In the genomic region with DNA sequence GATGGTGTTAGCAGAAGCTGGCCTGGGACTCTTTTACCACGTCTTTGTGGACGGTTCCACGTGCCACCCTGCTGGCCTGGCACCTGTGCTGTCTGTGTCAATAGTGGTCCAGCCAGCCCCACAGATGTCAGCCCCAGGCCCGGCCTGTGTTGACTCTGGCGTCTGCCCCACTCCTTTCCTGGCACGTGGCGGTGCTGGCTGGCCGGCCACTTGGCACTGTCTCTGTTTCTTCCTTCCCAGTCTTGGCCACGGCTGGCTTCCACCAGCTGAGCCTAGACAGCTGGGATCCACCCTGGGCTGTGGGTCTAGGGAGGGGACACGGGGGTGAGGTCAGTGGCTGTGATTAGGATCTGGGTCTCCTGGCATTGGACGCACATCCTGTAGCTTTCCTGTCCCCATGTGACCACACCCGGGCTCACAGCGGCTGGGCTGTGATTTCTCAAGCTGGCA, we compare ENCODE assay signal across 7 mouse cellular contexts. TPM values are rescaled to one million over a fixed set of nuclear protein-coding genes. Genes with fewer than 3 reads are reported as not detected.
DNase-seq lines count a peak whose midpoint lies in the region; ATAC-seq and TF ChIP-seq lines count a peak whose summit lies in the region.

No protein-coding gene starts in this region.

- H3K27me3 ChIP-seq in G1E (ENCODE audit: insufficient read depth, low read length) (no peaks in the 10 kb centered on the region), myocyte (ENCODE audit: control insufficient read depth, insufficient read depth, insufficient read length) (no peaks in the 10 kb centered on the region)
- H3K27me3 ChIP-seq in hindbrain, embryonic 16.5 days (replicated peaks; ENCODE audit: control insufficient read depth, insufficient read depth, low read length) = no peaks in the 10 kb centered on the region

- no peak overlapping the region for H3K9ac ChIP-seq in hindbrain, embryonic 16.5 days (ENCODE audit: low read depth, low read length)

- 35% methylated on average over 13 of the region's 13 CpGs for WGBS in hindbrain, embryonic 16.5 days

- H3K4me2 ChIP-seq in hindbrain, embryonic 16.5 days (ENCODE audit: low read length) = no peak overlapping the region
- peak overlapping the region; percentile 51 for H3K4me2 ChIP-seq in myocyte (ENCODE audit: low read depth)

- H3K4me1 ChIP-seq in G1E (ENCODE audit: insufficient read depth, low read depth, low read length) = peaks cover 96% of the 10 kb centered on the region
- H3K4me1 ChIP-seq in hindbrain, embryonic 16.5 days (ENCODE audit: control insufficient read depth, insufficient read depth, low read depth, low read length) = peaks cover 50% of the 10 kb centered on the region

- no peak for TF ChIP-seq CTCF in G1E (IDR thresholded peaks at IDR 0.05; ENCODE audit: low read depth, low read length)

- peak overlapping the region; percentile 64 for H3K27ac ChIP-seq in hindbrain, embryonic 16.5 days (ENCODE audit: low read depth, low read length)

- DNase-seq in G1E (ENCODE audit: low spot score) = no peak
- DNase-seq in adrenal gland, postnatal 25 days = peak; percentile 74
- DNase-seq in gastrocnemius, postnatal 10 days = peak; percentile 90
- peak; percentile 97 for DNase-seq in left cerebral cortex, postnatal 4 days
- DNase-seq in B cell, adult 2 months = no peak

- H3K9me3 ChIP-seq in G1E (replicated peaks) = no peaks in the 10 kb centered on the region
- no peaks in the 10 kb centered on the region for H3K9me3 ChIP-seq in hindbrain, embryonic 16.5 days (ENCODE audit: control insufficient read depth, low read length)

- intact Hi-C loops in left cerebral cortex, postnatal 4 days (cut with DNase I) = no loop called here

- H3K4me3 ChIP-seq in G1E (ENCODE audit: low read depth, low read length) (peak overlapping the region; percentile 33; the same call in 1 of the 2 replicates), myocyte (no peak overlapping the region)
- H3K4me3 ChIP-seq in hindbrain, embryonic 16.5 days (ENCODE audit: low read length) = no peak overlapping the region

- peaks cover 100% of the 10 kb centered on the region for H3K36me3 ChIP-seq in G1E (replicated peaks)
- H3K36me3 ChIP-seq in hindbrain, embryonic 16.5 days (ENCODE audit: control insufficient read depth, insufficient read depth, low read length) = 0 out of 2 replicates have a peak, but pooled peaks cover 4% of the 10 kb centered on the region
- peaks cover 5% of the 10 kb centered on the region for H3K36me3 ChIP-seq in myocyte (ENCODE audit: control insufficient read depth, insufficient read depth)

- no peaks in the 10 kb centered on the region for H3K79me2 ChIP-seq in myocyte (ENCODE audit: control insufficient read depth, insufficient read depth)

- no peak overlapping the region for H3ac ChIP-seq in myocyte (ENCODE audit: control insufficient read depth, insufficient read length)

- ATAC-seq in G1E (ENCODE audit: extremely low read depth, insufficient number of reproducible peaks, low FRiP score, poor library complexity, severe bottlenecking) = no peak
- peak; percentile 85 for ATAC-seq in hindbrain, embryonic 16.5 days

- TF ChIP-seq POLR2A in myocyte (IDR thresholded peaks at IDR 0.05; ENCODE audit: insufficient read length, low read depth) = peak; percentile 14

TF ChIP-seq in myocyte, 11 proteins besides CTCF, POLR2A, EP300 and RAD21:
- TF ChIP-seq E2F4 (IDR thresholded peaks at IDR 0.05; ENCODE audit: insufficient read depth) = no peak
- peak; percentile 94 to 100 (median 99) for TF ChIP-seq MYOG (IDR thresholded peaks at IDR 0.05; ENCODE audit: control insufficient read depth in 1 of 3, insufficient read depth in 1 of 3, insufficient read length in 2 of 3, low read depth in 2 of 3)
- TF ChIP-seq SRF (IDR thresholded peaks at IDR 0.05; ENCODE audit: control insufficient read depth, insufficient read length, low read depth) = peak; percentile 78
- peak; percentile 36 to 97 (median 96) for TF ChIP-seq MYOD1 (IDR thresholded peaks at IDR 0.05; ENCODE audit: control insufficient read depth in 1 of 3, insufficient read length in 2 of 3, low read depth in 2 of 3)
- peak; percentile 40 for TF ChIP-seq MAX (IDR thresholded peaks at IDR 0.05; ENCODE audit: low read depth)
- no peak for TF ChIP-seq REST (IDR thresholded peaks at IDR 0.05; ENCODE audit: insufficient read depth, insufficient read length)
- no peak for TF ChIP-seq POLR2AphosphoS2 (IDR thresholded peaks at IDR 0.05; ENCODE audit: insufficient read length, low read depth)
- TF ChIP-seq CEBPB (IDR thresholded peaks at IDR 0.05; ENCODE audit: insufficient read depth, poor library complexity, severe bottlenecking) = no peak
- TF ChIP-seq TCF3 (IDR thresholded peaks at IDR 0.05; ENCODE audit: insufficient read length, low read depth) = peak; percentile 97
- peak; percentile 68 for TF ChIP-seq USF1 (IDR thresholded peaks at IDR 0.05; ENCODE audit: low read depth)
- TF ChIP-seq TCF12 (IDR thresholded peaks at IDR 0.05; ENCODE audit: insufficient read depth, poor library complexity, severe bottlenecking) = peak; percentile 94

RNA-seq across cellular contexts. Expression of a gene that starts 7.5 kb away (rescaled TPM):
- total RNA-seq in G1E (2014; fragmentation: Nextera tagmentation) = 35.4 and 41.3 TPM in 2 replicates
- 32.8 and 35.1 TPM in 2 replicates for total RNA-seq in G1E (2017)
- polyA plus RNA-seq in G1E (2012) = 164 and 202 TPM in 2 replicates
- total RNA-seq in adrenal gland, postnatal 25 days (2021) = 5.2 and 5.8 TPM in 2 replicates
- total RNA-seq in gastrocnemius, postnatal 10 days (2021) = 1 to 10 TPM; 2.6 to 4.1 TPM
- 1.6 and 1.7 TPM in 2 replicates for polyA plus RNA-seq in hindbrain, embryonic 16.5 days (2015; fragmentation: Nextera tagmentation; extraction: Ambion mirVana)
- total RNA-seq in left cerebral cortex, postnatal 4 days (2021) = 1 to 10 TPM; 6.3 to 9.5 TPM
- 1.2 TPM for polyA plus RNA-seq in myocyte (2012; fragmentation: generic; extraction: Trizol)

RNA-seq across cellular contexts. Expression of a gene that starts 13.3 kb away (rescaled TPM):
- total RNA-seq in G1E (2014; fragmentation: Nextera tagmentation) = 118 and 134 TPM in 2 replicates
- 35.0 and 35.8 TPM in 2 replicates for total RNA-seq in G1E (2017)
- 185 and 203 TPM in 2 replicates for polyA plus RNA-seq in G1E (2012)
- 85.5 and 98.9 TPM in 2 replicates for total RNA-seq in adrenal gland, postnatal 25 days (2021)
- 100 to 1,000 TPM; 101 to 108 TPM for total RNA-seq in gastrocnemius, postnatal 10 days (2021)
- 293 and 300 TPM in 2 replicates for polyA plus RNA-seq in hindbrain, embryonic 16.5 days (2015; fragmentation: Nextera tagmentation; extraction: Ambion mirVana)
- 100 to 1,000 TPM; 307 to 309 TPM for total RNA-seq in left cerebral cortex, postnatal 4 days (2021)
- polyA plus RNA-seq in myocyte (2012; fragmentation: generic; extraction: Trizol) = 69.0 TPM

RNA-seq across cellular contexts. Expression of a gene that starts 17.5 kb away (rescaled TPM):
- total RNA-seq in G1E (2014; fragmentation: Nextera tagmentation) (0.30 and 0.39 TPM in 2 replicates), G1E (2017) (0.33 and 0.93 TPM in 2 replicates)
- polyA plus RNA-seq in G1E (2012) (0.33 and 0.56 TPM in 2 replicates), myocyte (2012; fragmentation: generic; extraction: Trizol) (0.59 TPM)
- 1.1 and 2.3 TPM in 2 replicates for total RNA-seq in adrenal gland, postnatal 25 days (2021)
- total RNA-seq in gastrocnemius, postnatal 10 days (2021) = under 1 TPM; 0.23 to 0.59 TPM
- polyA plus RNA-seq in hindbrain, embryonic 16.5 days (2015; fragmentation: Nextera tagmentation; extraction: Ambion mirVana) = 3.1 and 3.7 TPM in 2 replicates
- 1 to 10 TPM; 5.0 to 6.8 TPM for total RNA-seq in left cerebral cortex, postnatal 4 days (2021)

RNA-seq across cellular contexts. Expression of a gene that starts 23.6 kb away (rescaled TPM):
- total RNA-seq in G1E (2014; fragmentation: Nextera tagmentation) (not detected in 2 replicates), G1E (2017) (not detected in 2 replicates)
- polyA plus RNA-seq in G1E (2012) (0.41 and 1.0 TPM in 2 replicates), myocyte (2012; fragmentation: generic; extraction: Trizol) (not detected)
- not detected in 2 replicates for total RNA-seq in adrenal gland, postnatal 25 days (2021)
- not detected for total RNA-seq in gastrocnemius, postnatal 10 days (2021)
- 1.4 and 18.3 TPM in 2 replicates for polyA plus RNA-seq in hindbrain, embryonic 16.5 days (2015; fragmentation: Nextera tagmentation; extraction: Ambion mirVana)
- total RNA-seq in left cerebral cortex, postnatal 4 days (2021) = not detected

RNA-seq across cellular contexts. Expression of a gene that starts 25.6 kb away (rescaled TPM):
- total RNA-seq in G1E (2014; fragmentation: Nextera tagmentation) (12.0 and 14.0 TPM in 2 replicates), G1E (2017) (10.4 and 12.2 TPM in 2 replicates)
- polyA plus RNA-seq in G1E (2012) (49.4 and 51.7 TPM in 2 replicates), myocyte (2012; fragmentation: generic; extraction: Trizol) (31.4 TPM)
- total RNA-seq in adrenal gland, postnatal 25 days (2021) = 36.0 and 49.2 TPM in 2 replicates
- total RNA-seq in gastrocnemius, postnatal 10 days (2021) = 10 to 100 TPM; 39.6 to 43.8 TPM
- polyA plus RNA-seq in hindbrain, embryonic 16.5 days (2015; fragmentation: Nextera tagmentation; extraction: Ambion mirVana) = 48.2 and 53.8 TPM in 2 replicates
- total RNA-seq in left cerebral cortex, postnatal 4 days (2021) = 10 to 100 TPM; 56.4 to 59.6 TPM

Comparison
In these comparisons a context has a peak if more than half of its experiments do, and no peak if none do; other contexts are left out.
1. DNase-seq: peak in adrenal gland, postnatal 25 days (single experiment), gastrocnemius, postnatal 10 days (single experiment) and left cerebral cortex, postnatal 4 days (single experiment); none in G1E (single experiment) and B cell, adult 2 months (0 of 2).